23 mouse cellular contexts compared by ENCODE assay signal in the genomic region with DNA sequence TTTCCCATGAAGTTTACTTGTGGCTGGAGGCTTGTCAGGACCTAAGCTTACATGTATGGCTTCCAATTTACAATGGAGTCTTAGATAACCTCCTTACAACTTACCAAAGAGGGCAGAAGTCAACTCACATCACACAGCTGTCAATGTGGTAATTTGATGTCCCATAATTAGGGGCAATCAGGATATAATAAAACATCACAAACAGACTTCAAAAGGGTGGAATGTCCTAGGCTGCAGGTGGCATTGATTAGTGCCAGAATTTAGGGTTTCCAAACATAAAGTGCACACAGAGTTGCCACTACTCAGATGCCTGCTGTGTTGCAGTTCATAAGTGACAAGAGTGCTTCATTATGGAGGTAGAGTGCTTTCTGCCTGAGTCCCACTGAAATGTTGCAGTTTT.
"Had no signal": no experiment of that assay in that cellular context is flagged by ENCODE, and none has a peak within 500 bp of the region (broad histone marks: within the 10 kb centered on the region; RNA-seq: fewer than 3 reads in every experiment).

No protein-coding gene starts in this region.

- H3K9ac ChIP-seq: limb, embryonic 12.5 days; limb, embryonic 15.5 days; liver, embryonic 14.5 days; liver, postnatal 0 days; lung, embryonic 14.5 days; neural tube, embryonic 12.5 days; neural tube, embryonic 15.5 days; stomach, embryonic 15.5 days had no signal

- H3K4me2 ChIP-seq: limb, embryonic 12.5 days; limb, embryonic 15.5 days; liver, embryonic 11.5 days; lung, embryonic 14.5 days; midbrain, embryonic 11.5 days; neural tube, embryonic 12.5 days; neural tube, embryonic 15.5 days; stomach, embryonic 15.5 days had no signal

- H3K27ac ChIP-seq: layer of hippocampus, adult 2 months; limb, embryonic 12.5 days; limb, embryonic 15.5 days; liver, embryonic 14.5 days; neural tube, embryonic 12.5 days; neural tube, embryonic 15.5 days; stomach, embryonic 15.5 days had no signal

- H3K27me3 ChIP-seq: limb, embryonic 12.5 days; limb, embryonic 15.5 days; neural tube, embryonic 12.5 days; neural tube, embryonic 15.5 days; stomach, embryonic 15.5 days had no signal

- H3K9me3 ChIP-seq: limb, embryonic 12.5 days; limb, embryonic 15.5 days; neural tube, embryonic 12.5 days; neural tube, embryonic 15.5 days; stomach, embryonic 15.5 days had no signal

- DNase-seq: kidney, adult 18-20 months; kidney, adult 9 months; kidney, postnatal 14 days; kidney, postnatal 4 days; layer of hippocampus, adult 9-11 months; liver, postnatal 0 days; lung, embryonic 14.5 days; lung, postnatal 10 days; lung, postnatal 4 days; midbrain, embryonic 14.5 days; right cerebral cortex, adult 18-20 months; right cerebral cortex, postnatal 14 days; spleen, adult 18-20 months; thymus, postnatal 36 days had no signal

- H3K4me1 ChIP-seq: limb, embryonic 12.5 days; limb, embryonic 15.5 days; stomach, embryonic 15.5 days had no signal

- ATAC-seq: liver, postnatal 0 days had no signal

- H3K4me3 ChIP-seq: layer of hippocampus, adult 2 months; limb, embryonic 12.5 days; limb, embryonic 15.5 days; neural tube, embryonic 12.5 days; neural tube, embryonic 15.5 days; stomach, embryonic 15.5 days had no signal

- H3K36me3 ChIP-seq: limb, embryonic 12.5 days; limb, embryonic 15.5 days; neural tube, embryonic 12.5 days; neural tube, embryonic 15.5 days; stomach, embryonic 15.5 days had no signal
